Mouse (Mus musculus): ENCODE data around the gene Lrp11. TPM values are rescaled to one million over a fixed set of nuclear protein-coding genes. Genes with fewer than 3 reads are reported as not detected.

Gene Lrp11
- polyA plus RNA-seq, 1 experiment from 2014 or later: 1.5 TPM

DNA sequence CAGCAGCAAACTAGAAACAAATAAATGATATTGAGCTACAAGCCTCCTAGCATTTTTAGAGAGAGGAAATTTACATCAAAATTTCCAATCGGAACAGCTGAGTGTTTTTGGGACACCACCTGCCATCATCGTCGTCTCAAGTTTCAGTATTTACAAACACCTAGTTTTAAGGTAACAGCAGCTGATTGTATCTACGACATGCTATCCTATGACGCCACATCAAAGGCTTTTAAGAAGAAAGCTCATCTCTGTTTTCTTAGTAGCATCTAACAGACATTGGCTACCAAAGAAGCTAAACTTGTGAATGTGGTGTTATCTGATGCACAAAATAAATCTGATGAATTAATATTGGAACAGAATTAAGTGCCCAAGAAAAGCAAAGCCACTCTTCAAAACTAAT, 40.7 kb downstream of the Lrp11 start:
- Histone ChIP-seq H3K4me1 (no peaks in the 10 kb centered on the region), H3K36me3 (peaks cover 27% of the 10 kb centered on the region), H3K4me3 (no peak overlapping the region), H3K27ac (no peak overlapping the region), H3K9me3 (no peaks in the 10 kb centered on the region), H3K9ac (no peak overlapping the region), H3K27me3 (no peaks in the 10 kb centered on the region), H3K4me2 (no peak overlapping the region)
- no peak for ATAC-seq (ENCODE audit: insufficient number of reproducible peaks, low FRiP score, low TSS enrichment, low read depth)
- 84% methylated on average over 5 of the region's 5 CpGs for WGBS

DNA sequence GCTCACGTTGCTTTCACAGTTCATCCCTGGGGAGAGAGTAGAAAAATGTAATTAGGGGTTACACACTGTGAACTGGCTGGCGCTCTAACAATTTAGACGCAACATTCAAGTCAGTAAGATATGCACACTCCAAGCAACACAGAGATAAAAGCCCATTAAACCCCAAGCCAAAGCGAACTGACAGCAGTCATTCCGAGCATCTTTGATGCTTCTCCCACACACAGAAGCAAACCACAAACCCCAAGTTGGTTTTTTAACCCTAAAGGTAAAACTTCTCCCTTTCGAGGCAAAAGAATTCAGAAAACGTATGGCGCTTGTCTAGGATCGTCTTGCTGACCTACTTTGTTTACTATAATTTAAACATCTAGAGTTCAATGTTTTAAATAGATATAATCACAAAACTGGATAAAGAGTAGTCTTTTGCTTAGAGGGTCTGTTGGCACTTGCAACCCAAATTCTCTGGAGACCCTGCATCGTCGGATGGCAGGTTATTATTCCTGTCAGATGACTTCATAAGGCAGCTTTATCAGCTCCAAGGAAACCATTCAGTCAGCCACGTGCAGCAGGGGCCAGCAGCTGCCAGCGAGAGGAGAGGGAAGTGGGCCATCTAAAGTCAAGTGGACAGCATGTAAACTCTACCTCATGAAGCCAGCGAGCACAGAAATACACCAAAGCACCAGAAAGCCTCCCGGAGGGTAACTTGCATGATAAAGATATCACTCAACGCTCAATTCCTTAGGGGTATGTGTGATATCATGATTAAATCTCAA, 41.5 kb downstream of the Lrp11 start:
- no peak overlapping the region for H3K9ac ChIP-seq
- no peaks in the 10 kb centered on the region for H3K4me1 ChIP-seq
- H3K36me3 ChIP-seq: peaks cover 27% of the 10 kb centered on the region
- no peak for ATAC-seq (ENCODE audit: insufficient number of reproducible peaks, low FRiP score, low TSS enrichment, low read depth)
- no peaks in the 10 kb centered on the region for H3K27me3 ChIP-seq
- no peak overlapping the region for H3K4me3 ChIP-seq
- no peak overlapping the region for H3K27ac ChIP-seq
- H3K9me3 ChIP-seq: no peaks in the 10 kb centered on the region
- 81% methylated on average over 16 of the region's 16 CpGs for WGBS
- no peak overlapping the region for H3K4me2 ChIP-seq

DNA sequence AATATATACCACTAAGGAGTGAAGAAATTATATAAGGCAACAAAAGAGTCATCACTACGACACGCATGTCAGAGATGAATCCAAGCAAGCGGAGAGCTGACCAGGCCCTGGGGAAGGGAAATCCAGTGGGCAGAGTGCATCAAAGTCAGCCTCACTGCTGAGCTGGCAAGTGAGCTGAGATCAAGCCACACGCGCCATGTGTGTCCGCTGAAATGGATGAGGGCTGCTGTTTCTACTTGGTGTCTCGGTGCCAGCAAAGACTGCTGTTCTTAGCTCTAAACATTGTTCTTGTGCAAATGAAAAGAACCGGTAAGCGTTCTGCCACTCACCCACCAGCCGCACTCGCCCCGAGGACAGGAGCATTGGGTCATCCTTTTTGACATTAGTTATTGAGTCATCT, 50.8 kb downstream of the Lrp11 start:
- Histone ChIP-seq H3K9ac (no peak overlapping the region), H3K4me2 (no peak overlapping the region), H3K27me3 (no peaks in the 10 kb centered on the region), H3K9me3 (no peaks in the 10 kb centered on the region), H3K4me1 (no peaks in the 10 kb centered on the region), H3K4me3 (no peak overlapping the region), H3K36me3 (peaks cover 61% of the 10 kb centered on the region), H3K27ac (no peak overlapping the region)
- WGBS: 95% methylated on average over 12 of the region's 12 CpGs
- ATAC-seq (ENCODE audit: insufficient number of reproducible peaks, low FRiP score, low TSS enrichment, low read depth): no peak

DNA sequence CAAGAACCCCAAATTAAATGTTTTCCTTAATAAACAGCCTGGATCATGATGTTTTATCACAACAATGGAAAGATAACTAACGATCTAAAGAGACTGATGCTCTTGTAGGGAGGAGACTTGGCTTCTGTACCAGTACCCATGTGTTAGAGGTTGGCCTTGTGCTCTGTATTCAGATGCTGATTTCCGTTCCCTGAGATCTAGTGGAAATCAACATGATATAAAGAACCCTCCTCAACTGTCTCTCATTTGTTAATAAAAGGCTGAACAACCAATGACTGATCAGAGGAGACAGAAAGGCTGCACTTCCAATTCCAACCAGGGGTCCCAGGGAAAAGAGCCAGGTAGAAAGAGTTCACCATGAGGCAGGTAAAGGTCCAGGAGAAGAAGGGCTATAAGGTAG, 56.3 kb downstream of the Lrp11 start:
- no peak overlapping the region for H3K4me3 ChIP-seq
- no peak for ATAC-seq (ENCODE audit: insufficient number of reproducible peaks, low FRiP score, low TSS enrichment, low read depth)
- H3K9me3 ChIP-seq: no peaks in the 10 kb centered on the region
- 93% methylated on average over 2 of the region's 2 CpGs for WGBS
- H3K4me1 ChIP-seq: no peaks in the 10 kb centered on the region
- H3K36me3 ChIP-seq: peaks cover 50% of the 10 kb centered on the region
- H3K9ac ChIP-seq: no peak overlapping the region
- H3K27me3 ChIP-seq: no peaks in the 10 kb centered on the region
- no peak overlapping the region for H3K27ac ChIP-seq
- H3K4me2 ChIP-seq: no peak overlapping the region

DNA sequence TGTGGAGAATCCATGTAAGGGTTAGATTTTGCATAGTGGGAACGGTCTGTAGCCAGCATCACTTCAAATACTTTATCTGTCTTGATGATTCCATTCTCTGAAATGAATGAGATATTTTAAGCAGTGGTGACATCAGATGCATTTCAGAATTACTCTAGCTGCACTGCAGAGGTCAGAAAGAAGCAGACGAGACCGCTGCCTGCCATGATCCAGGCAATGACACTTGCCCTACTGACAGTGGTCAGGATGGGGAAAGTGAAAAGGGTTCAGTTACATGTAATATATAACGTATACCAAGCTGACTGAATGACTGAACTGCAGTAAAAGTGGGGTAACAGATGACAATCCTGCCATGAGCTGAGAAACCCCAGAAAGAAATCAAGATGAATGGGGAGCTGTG, 59.5 kb downstream of the Lrp11 start:
- Histone ChIP-seq H3K36me3 (peaks cover 33% of the 10 kb centered on the region), H3K27me3 (no peaks in the 10 kb centered on the region), H3K4me3 (no peak overlapping the region), H3K4me2 (no peak overlapping the region), H3K9ac (no peak overlapping the region), H3K27ac (no peak overlapping the region), H3K9me3 (no peaks in the 10 kb centered on the region), H3K4me1 (no peaks in the 10 kb centered on the region)
- ATAC-seq (ENCODE audit: insufficient number of reproducible peaks, low FRiP score, low TSS enrichment, low read depth): no peak
- 90% methylated on average over 4 of the region's 4 CpGs for WGBS

DNA sequence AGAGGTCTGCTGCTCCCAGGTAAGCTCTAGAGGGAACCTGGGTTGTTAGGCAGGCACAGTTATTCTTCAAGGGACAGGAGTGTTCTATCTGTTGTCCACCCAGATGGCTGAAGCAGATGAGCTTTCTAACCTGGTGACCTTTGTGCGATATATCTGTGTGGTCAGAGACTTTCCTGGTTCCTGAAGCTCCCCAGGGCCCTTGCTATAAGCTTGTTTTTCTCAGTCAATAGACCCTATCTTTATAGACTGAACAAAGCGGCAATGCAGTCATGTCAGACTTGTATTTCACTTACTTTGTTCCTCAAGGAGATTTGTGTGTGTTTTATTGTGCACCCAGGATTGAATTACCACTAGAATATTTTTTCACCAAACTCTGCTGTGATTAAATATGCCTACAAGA, 61.5 kb downstream of the Lrp11 start:
- ATAC-seq (ENCODE audit: insufficient number of reproducible peaks, low FRiP score, low TSS enrichment, low read depth): no peak
- Histone ChIP-seq H3K27ac (no peak overlapping the region), H3K9ac (no peak overlapping the region), H3K4me2 (no peak overlapping the region), H3K4me1 (no peaks in the 10 kb centered on the region), H3K4me3 (no peak overlapping the region), H3K36me3 (peaks cover 25% of the 10 kb centered on the region), H3K9me3 (no peaks in the 10 kb centered on the region), H3K27me3 (no peaks in the 10 kb centered on the region)
- WGBS: 93% methylated on average over 2 of the region's 2 CpGs

DNA sequence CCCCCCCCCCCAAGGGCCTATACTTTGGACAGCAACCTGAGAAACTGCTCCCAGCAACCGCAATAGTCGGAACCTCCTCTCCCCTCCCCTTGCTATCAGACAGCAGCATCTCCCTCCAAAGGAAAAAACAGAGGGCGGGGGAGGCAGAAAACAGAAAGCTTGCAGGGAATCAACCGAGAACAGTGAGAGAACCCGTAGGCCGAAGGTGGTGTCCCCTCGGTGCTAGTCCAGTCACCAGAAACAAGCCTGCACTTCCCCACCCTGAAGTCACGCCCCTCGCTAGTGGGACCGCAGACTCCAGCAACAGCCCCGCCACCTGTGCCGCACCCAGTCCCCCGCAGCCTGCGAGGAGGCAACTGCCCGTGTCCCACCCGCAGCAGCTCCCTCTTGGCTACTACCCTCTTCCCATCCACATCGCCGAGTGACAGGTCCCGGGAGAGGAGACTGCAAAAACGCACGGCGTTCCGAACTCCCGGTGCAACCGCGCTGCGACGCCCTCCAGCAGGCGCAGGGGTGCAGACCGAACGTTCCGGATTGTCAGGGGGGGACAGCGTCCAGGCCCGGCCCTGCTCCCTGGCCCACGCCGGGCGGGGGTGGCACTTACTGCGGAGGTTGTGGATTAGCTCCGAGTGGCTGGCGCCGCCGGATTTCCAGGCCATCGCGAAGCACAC, 73.0 kb downstream of the Lrp11 start:
- no peaks in the 10 kb centered on the region for H3K36me3 ChIP-seq
- no peaks in the 10 kb centered on the region for H3K9me3 ChIP-seq
- peak overlapping the region; percentile 88 for H3K9ac ChIP-seq
- under 1% methylated on average over 44 of the region's 44 CpGs for WGBS
- peak; percentile 81 for ATAC-seq (ENCODE audit: insufficient number of reproducible peaks, low FRiP score, low TSS enrichment, low read depth)
- H3K27me3 ChIP-seq: no peaks in the 10 kb centered on the region
- H3K4me1 ChIP-seq: peaks cover 10% of the 10 kb centered on the region; the same call in 1 of the 2 replicates
- peak overlapping the region; percentile 91 for H3K4me3 ChIP-seq
- H3K4me2 ChIP-seq: peak overlapping the region; percentile 80
- H3K27ac ChIP-seq: peak overlapping the region; percentile 95

DNA sequence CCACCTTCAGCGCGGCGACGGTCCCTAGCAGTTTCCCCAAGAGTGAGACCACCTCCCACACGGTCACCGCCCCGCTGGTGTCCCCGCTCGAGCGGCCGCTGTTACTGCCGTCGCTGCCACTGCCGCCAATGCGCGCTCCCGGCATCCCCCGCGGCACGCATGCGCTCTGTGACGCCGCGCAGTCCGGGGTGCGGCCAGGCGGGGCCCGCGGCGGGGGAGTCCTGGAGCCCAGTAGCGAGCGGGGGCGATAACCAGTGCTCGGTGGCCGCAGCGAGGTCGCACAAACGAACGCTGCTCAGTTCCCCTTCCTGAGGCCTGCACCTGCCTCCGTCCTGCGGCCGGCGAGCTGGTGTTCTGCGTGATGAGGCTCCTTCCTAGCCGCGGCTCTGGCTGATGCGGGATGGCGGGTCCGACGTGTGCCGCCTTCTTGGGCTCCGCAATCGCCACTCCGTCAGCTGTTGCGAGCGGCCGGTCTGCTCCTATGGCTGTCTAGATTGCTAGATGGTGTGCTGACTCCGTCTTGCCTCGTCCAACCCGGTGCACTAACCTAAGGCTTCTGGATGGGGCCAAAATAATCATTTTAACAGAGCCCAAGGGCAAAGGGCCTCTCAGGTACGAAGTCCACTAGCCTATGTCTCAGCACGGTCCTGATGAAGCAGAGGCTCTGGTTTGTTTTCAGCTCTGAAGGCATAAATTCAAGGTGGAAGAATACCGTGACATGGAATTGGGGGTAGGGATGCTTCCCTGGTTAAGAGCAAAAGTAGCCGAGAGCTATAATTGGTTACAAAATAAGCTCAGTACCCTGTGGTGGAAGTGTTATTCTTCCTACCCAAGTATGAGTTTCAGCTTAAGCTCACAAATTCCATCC, 73.8 kb downstream of the Lrp11 start:
- Histone ChIP-seq H3K4me2 (peak overlapping the region; percentile 80), H3K9ac (peak overlapping the region; percentile 88), H3K4me1 (peaks cover 17% of the 10 kb centered on the region; the same call in 1 of the 2 replicates), H3K27ac (peak overlapping the region; percentile 95), H3K9me3 (no peaks in the 10 kb centered on the region), H3K36me3 (no peaks in the 10 kb centered on the region), H3K4me3 (peak overlapping the region; percentile 91), H3K27me3 (no peaks in the 10 kb centered on the region)
- under 1% methylated on average over 64 of the region's 64 CpGs for WGBS
- peak; percentile 91 for ATAC-seq (ENCODE audit: insufficient number of reproducible peaks, low FRiP score, low TSS enrichment, low read depth)

DNA sequence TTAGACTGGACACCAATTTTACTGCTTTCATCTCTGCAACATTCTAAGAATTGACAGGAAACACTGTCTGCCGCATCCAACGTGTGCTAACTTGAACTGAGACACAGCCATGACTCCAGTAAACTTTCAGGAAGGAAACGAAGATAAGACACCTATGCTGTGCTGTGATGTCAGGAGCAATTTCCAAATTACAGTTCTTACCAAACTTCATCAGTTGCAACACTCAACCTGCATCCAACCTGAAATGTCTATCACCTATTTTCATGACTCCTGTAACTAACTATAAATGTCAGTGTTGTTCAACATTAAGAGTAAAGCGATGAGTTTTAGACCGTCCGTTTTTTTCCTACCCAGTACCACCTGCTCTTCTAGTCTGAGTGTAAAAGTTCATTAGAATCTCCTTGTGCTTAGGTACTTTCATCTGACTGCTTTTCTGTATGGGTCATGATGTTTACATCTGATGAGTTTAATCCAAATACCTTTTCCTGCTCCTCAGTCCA, 74.5 kb downstream of the Lrp11 start:
- Histone ChIP-seq H3K36me3 (no peaks in the 10 kb centered on the region), H3K9ac (no peak overlapping the region), H3K27me3 (no peaks in the 10 kb centered on the region), H3K4me2 (peak overlapping the region; percentile 80), H3K27ac (peak overlapping the region; percentile 95), H3K4me1 (peaks cover 17% of the 10 kb centered on the region; the same call in 1 of the 2 replicates), H3K9me3 (no peaks in the 10 kb centered on the region), H3K4me3 (peak overlapping the region; percentile 91)
- ATAC-seq (ENCODE audit: insufficient number of reproducible peaks, low FRiP score, low TSS enrichment, low read depth): no peak
- 58% methylated on average over 6 of the region's 6 CpGs for WGBS

DNA sequence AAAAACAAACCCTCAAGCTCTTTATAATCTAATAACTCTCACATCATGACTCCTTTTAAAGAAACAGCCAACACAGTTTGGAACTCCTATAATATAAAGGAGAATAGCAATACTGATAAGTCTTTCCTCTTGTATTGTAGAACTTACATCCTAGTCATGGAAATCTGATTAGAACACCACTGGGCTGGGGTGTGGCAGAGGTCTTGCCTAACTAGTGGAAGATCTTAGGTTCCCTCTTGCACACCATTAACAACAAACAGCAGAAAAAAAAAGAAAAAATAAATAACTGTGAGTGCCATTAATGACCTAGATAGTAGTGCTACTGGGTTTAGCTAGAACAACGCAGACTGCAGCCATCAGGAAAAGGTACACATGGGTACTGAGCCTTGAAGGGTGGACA, 75.3 kb downstream of the Lrp11 start:
- no peak overlapping the region for H3K4me3 ChIP-seq
- H3K9me3 ChIP-seq: no peaks in the 10 kb centered on the region
- H3K36me3 ChIP-seq: peaks cover 2% of the 10 kb centered on the region; the same call in 1 of the 2 replicates
- 88% methylated on average over 1 of the region's 1 CpGs for WGBS
- no peak overlapping the region for H3K9ac ChIP-seq
- no peaks in the 10 kb centered on the region for H3K27me3 ChIP-seq
- no peak overlapping the region for H3K4me2 ChIP-seq
- H3K4me1 ChIP-seq: peaks cover 17% of the 10 kb centered on the region; the same call in 1 of the 2 replicates
- no peak for ATAC-seq (ENCODE audit: insufficient number of reproducible peaks, low FRiP score, low TSS enrichment, low read depth)
- H3K27ac ChIP-seq: no peak overlapping the region

DNA sequence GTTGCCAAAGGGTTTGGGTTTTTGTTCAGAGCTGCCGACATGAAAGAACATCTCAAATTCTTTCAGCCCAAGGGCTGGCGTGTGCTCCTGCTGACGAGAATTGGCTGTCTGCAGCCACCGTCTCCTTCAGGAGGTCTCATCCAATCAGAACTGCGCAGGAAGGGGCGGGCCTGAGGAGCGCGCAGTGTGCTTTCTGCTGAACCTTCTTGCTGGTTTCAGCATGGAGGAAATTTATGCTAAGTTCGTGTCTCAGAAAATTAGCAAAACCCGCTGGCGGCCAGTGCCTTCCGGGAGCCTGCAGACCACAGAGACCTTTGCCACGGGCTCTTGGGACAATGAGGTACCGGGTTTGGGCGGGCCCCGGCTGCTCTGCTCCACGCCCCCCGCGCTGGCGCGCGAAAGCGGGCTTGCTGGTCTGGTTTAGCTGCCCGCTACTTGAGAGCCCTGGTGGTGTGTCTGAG, 77.8 kb downstream of the Lrp11 start, which contains the start of gene Nup43:
TSS of gene Nup43 (plus strand) at position 162 of the 461 bp plus-strand sequence.
- Histone ChIP-seq H3K9ac (peak within 1 kb of the TSS; percentile 63), H3K27ac (peak within 1 kb of the TSS; percentile 85), H3K4me2 (peak within 1 kb of the TSS; percentile 73), H3K27me3 (no peaks in the 10 kb centered on the region), H3K4me3 (peak within 1 kb of the TSS; percentile 81), H3K9me3 (no peaks in the 10 kb centered on the region), H3K4me1 (peaks cover 15% of the 10 kb centered on the region; the same call in 1 of the 2 replicates), H3K36me3 (peaks cover 22% of the 10 kb centered on the region)
- ATAC-seq (ENCODE audit: insufficient number of reproducible peaks, low FRiP score, low TSS enrichment, low read depth): peak; percentile 84
- 0% methylated on average over 24 of the region's 24 CpGs for WGBS
